Mouse (Mus musculus) hindbrain, embryonic 12.5 days (tissue): Measurements from ENCODE around the gene Ttll10. TPM values are rescaled to one million over a fixed set of nuclear protein-coding genes. Genes with fewer than 3 reads are reported as not detected.

ENCODE experiments used
- ATAC-seq: fragments of 200-750 bp; cut with Nextera tagmentation; 2 replicates; pipeline ENCODE4 v1.8.0; 2017; ENCODE audit warnings: moderate TSS enrichment; ENCODE audit not compliant: low FRiP score
- H3K27ac ChIP-seq: fragments of 300-500 bp; sonication (generic); 2 replicates; pipeline ENCODE4 v1.5.1; 2016; ENCODE audit warnings: mild to moderate bottlenecking
- H3K27me3 ChIP-seq: fragments of 300-500 bp; sonication (generic); 2 replicates; pipeline ENCODE4 v1.6.1; 2016; ENCODE audit warnings: mild to moderate bottlenecking
- H3K36me3 ChIP-seq: fragments of 300-500 bp; sonication (generic); 2 replicates; pipeline ENCODE4 v1.6.1; 2016; ENCODE audit warnings: mild to moderate bottlenecking
- H3K4me1 ChIP-seq: fragments of 300-500 bp; sonication (generic); 2 replicates; pipeline ENCODE4 v1.6.1; 2016
- H3K4me2 ChIP-seq: fragments of 300-500 bp; sonication (generic); replicated peaks from 2 replicates; pipeline ENCODE4 v1.6.1; 2016; ENCODE audit warnings: mild to moderate bottlenecking
- H3K4me3 ChIP-seq: fragments of 300-500 bp; sonication (generic); 2 replicates; pipeline ENCODE4 v1.5.1; 2016; ENCODE audit warnings: mild to moderate bottlenecking
- H3K9ac ChIP-seq: fragments of 300-500 bp; sonication (generic); 2 replicates; pipeline ENCODE4 v1.6.1; 2016; ENCODE audit warnings: mild to moderate bottlenecking, moderate library complexity
- H3K9me3 ChIP-seq: fragments of 300-500 bp; sonication (generic); replicated peaks from 2 replicates; pipeline ENCODE4 v1.6.1; 2016; ENCODE audit warnings: mild to moderate bottlenecking
- WGBS: fragments of 180-500 bp; shearing (Covaris S2); methylation state at CpG from one replicate; pipeline ENCODE4 v1.1.7; 2016; 5-methylcytosine and 5-hydroxymethylcytosine counted together
- polyA plus RNA-seq: library from polyadenylated mRNA; unstranded; fragments of >200 nt; fragmentation: Nextera tagmentation; extraction: Ambion mirVana; gene quantifications from 2 replicates; pipeline ENCODE4 v1.2.1, GENCODE M21; 2016

Gene Ttll10
- polyA plus RNA-seq, 1 experiment from 2014 or later, result 0.32 TPM

GRCm38 (mm10) chr4:156063861-156064509, 4.8 kb upstream of the Ttll10 start:
- Histone ChIP-seq H3K9ac (no peak overlapping the region), H3K4me1 (peaks cover 10% of the 10 kb centered on the region), H3K4me3 (no peak overlapping the region), H3K9me3 (no peaks in the 10 kb centered on the region), H3K27ac (peak overlapping the region; percentile 41; the same call in 1 of the 2 replicates), H3K36me3 (no peaks in the 10 kb centered on the region), H3K27me3 (no peaks in the 10 kb centered on the region; the same call in 1 of the 2 replicates), H3K4me2 (no peak overlapping the region)
- no peak for ATAC-seq
- 11% methylated on average over 4 of the region's 4 CpGs for WGBS

DNA sequence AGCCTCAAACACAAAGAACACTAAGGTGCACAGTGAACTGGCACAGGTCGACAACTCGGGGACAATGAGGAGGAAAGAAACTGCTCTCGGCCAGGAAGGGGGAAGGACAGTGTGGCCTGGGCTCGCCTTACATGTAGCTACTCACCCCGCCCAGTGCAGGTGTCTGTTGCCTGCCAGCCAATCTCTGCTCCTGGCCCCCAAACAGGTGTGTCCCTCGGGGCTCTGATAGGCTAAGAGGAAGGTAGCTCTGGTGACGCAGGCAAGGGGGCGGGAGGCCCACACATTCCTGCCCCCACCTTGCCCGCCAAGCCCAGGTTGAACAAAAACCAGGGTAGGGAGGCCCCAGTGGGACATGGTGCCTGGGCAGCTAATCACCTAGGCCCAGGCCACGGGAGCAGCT, 499 bp upstream of the Ttll10 start:
- H3K4me2 ChIP-seq, result no peak overlapping the region
- no peaks in the 10 kb centered on the region; the same call in 1 of the 2 replicates for H3K27me3 ChIP-seq
- H3K27ac ChIP-seq, result no peak overlapping the region
- H3K36me3 ChIP-seq, result no peaks in the 10 kb centered on the region
- no peak overlapping the region for H3K4me3 ChIP-seq
- WGBS, result 33% methylated on average over 10 of the region's 10 CpGs
- no peak overlapping the region for H3K9ac ChIP-seq
- H3K9me3 ChIP-seq, result no peaks in the 10 kb centered on the region
- ATAC-seq, result no peak; the same call in 1 of the 2 replicates
- peaks cover 10% of the 10 kb centered on the region for H3K4me1 ChIP-seq

DNA sequence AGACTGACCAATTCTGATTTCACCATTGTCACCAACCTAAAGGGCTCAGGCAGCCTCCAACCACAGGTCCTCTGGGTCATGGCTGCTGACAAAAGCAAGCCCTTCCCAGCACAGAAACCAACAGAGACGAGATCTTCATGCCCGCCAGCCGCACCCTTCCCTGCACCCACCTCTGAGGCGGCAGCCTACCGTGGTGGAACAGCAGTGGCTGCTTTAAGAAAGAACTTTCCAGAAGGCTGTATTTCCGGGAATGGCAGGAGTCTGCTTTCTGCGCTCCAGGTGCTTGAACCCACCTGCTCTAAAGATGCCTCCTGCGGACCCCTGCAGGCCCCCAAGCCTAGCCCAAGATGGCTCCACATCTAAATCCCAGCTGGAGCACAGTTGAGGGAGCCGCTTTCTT, 388 bp downstream of the Ttll10 start:
- Histone ChIP-seq H3K36me3 (no peaks in the 10 kb centered on the region), H3K4me2 (no peak overlapping the region), H3K27ac (no peak overlapping the region), H3K9ac (no peak overlapping the region), H3K4me1 (peaks cover 3% of the 10 kb centered on the region), H3K27me3 (no peaks in the 10 kb centered on the region; the same call in 1 of the 2 replicates), H3K9me3 (no peaks in the 10 kb centered on the region), H3K4me3 (no peak overlapping the region)
- 72% methylated on average over 9 of the region's 9 CpGs for WGBS
- ATAC-seq, result no peak

DNA sequence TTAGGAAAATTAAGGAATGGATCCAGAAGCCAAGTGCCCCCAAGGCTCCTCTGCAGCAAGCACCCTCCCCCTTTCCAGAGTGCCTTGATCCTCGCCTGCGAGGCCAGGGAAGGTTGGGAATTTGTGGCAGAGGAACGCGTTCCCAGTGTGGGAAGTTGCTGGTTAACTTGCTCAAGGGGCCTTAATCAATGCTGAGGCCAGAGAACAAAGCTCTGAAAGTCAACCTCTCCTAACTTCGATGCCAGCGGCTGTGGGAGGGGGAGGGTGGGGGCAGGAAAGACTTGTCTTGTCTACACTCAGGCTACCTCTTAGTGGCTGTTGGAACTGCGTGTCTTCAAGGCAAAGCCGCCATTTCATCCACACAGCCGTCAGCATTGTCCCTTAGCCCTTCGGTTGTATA, 1.5 kb downstream of the Ttll10 start:
- ATAC-seq, result no peak
- Histone ChIP-seq H3K4me3 (no peak overlapping the region), H3K27ac (no peak overlapping the region), H3K4me1 (no peaks in the 10 kb centered on the region), H3K36me3 (no peaks in the 10 kb centered on the region), H3K9me3 (no peaks in the 10 kb centered on the region), H3K4me2 (no peak overlapping the region), H3K27me3 (no peaks in the 10 kb centered on the region; the same call in 1 of the 2 replicates), H3K9ac (no peak overlapping the region)
- 64% methylated on average over 10 of the region's 10 CpGs for WGBS

- 83% methylated on average over 5 of the region's 5 CpGs for WGBS
- H3K9ac ChIP-seq, result no peak overlapping the region
- no peak overlapping the region for H3K27ac ChIP-seq
- no peak overlapping the region for H3K4me3 ChIP-seq
- H3K27me3 ChIP-seq, result no peaks in the 10 kb centered on the region; the same call in 1 of the 2 replicates
- H3K4me1 ChIP-seq, result no peaks in the 10 kb centered on the region
- H3K4me2 ChIP-seq, result no peak overlapping the region
- H3K9me3 ChIP-seq, result no peaks in the 10 kb centered on the region
- ATAC-seq, result no peak
- no peaks in the 10 kb centered on the region for H3K36me3 ChIP-seq
Measured at GRCm38 (mm10) chr4:156055173-156055572, 4.0 kb downstream of the Ttll10 start.

DNA sequence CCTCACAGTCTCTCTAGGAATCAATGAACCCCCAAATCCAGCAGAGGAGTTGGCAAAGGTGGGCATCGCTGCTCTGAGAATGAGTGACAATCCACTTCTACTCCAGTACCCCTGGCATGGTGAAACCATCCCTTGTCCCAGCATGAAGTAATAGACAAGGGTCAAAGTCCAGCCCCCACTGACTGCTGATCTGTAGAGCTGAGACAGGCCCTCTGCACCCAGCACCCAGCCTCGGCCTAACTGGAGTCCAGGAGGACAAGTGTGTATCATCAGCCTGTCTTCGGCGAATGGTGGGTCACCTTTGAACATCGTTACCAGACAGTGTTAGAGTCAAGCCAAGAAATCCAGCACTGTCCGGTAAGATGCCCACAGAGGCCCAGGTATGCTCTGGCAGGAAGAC, 4.6 kb downstream of the Ttll10 start:
- Histone ChIP-seq H3K9me3 (no peaks in the 10 kb centered on the region), H3K4me3 (no peak overlapping the region), H3K27me3 (no peaks in the 10 kb centered on the region; the same call in 1 of the 2 replicates), H3K4me1 (no peaks in the 10 kb centered on the region), H3K27ac (no peak overlapping the region), H3K9ac (no peak overlapping the region), H3K36me3 (no peaks in the 10 kb centered on the region), H3K4me2 (no peak overlapping the region)
- 95% methylated on average over 6 of the region's 6 CpGs for WGBS
- no peak for ATAC-seq

DNA sequence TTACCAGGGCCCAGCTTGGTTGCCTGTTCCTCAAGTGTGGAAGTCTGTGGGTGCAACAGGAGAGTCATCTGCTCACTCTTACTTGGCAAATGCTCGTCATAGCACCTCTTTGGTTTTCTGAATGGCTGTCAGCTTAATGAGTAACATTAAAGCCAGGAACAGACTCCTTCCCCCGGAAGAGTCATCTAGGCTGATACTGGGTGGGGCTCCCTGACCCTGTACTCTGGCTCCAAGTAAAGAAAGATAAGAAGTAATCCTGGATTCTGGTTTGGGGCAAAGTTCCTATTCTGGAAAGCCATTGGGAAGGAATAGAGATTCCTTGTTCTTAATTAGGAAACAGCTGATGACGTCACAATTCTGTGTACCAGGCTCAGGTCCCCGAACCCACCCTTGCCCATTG, 5.1 kb downstream of the Ttll10 start:
- no peak for ATAC-seq
- WGBS, result 94% methylated on average over 4 of the region's 4 CpGs
- no peak overlapping the region for H3K9ac ChIP-seq
- no peaks in the 10 kb centered on the region for H3K9me3 ChIP-seq
- no peaks in the 10 kb centered on the region for H3K4me1 ChIP-seq
- H3K27ac ChIP-seq, result no peak overlapping the region
- H3K4me3 ChIP-seq, result no peak overlapping the region
- no peaks in the 10 kb centered on the region for H3K27me3 ChIP-seq
- H3K4me2 ChIP-seq, result no peak overlapping the region
- H3K36me3 ChIP-seq, result no peaks in the 10 kb centered on the region

DNA sequence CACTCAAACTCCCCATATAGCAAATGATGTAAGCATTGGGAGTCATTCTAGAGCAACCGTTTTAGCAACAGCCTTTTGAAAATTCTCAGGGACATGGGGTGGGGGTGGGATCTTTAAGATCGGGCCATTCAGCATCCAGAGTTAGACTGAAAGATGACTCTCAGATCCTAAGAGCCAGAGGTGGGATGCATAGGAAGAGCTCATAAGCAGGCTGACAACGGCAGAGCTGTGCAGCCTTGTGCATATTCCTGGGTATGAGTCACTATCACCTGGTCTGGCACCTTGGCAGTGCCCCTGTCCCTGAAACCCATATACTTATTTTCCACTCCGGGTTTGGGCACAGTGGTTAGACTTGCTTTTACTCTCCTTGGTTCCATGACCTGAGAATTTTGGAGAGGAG, 6.1 kb downstream of the Ttll10 start:
- H3K4me1 ChIP-seq, result no peaks in the 10 kb centered on the region
- H3K36me3 ChIP-seq, result no peaks in the 10 kb centered on the region
- H3K27ac ChIP-seq, result no peak overlapping the region
- 85% methylated on average over 4 of the region's 4 CpGs for WGBS
- H3K27me3 ChIP-seq, result no peaks in the 10 kb centered on the region
- no peak overlapping the region for H3K4me3 ChIP-seq
- no peak for ATAC-seq
- no peak overlapping the region for H3K4me2 ChIP-seq
- H3K9me3 ChIP-seq, result no peaks in the 10 kb centered on the region
- no peak overlapping the region for H3K9ac ChIP-seq

- no peak overlapping the region for H3K27ac ChIP-seq
- no peak for ATAC-seq
- H3K9me3 ChIP-seq, result no peaks in the 10 kb centered on the region
- H3K27me3 ChIP-seq, result no peaks in the 10 kb centered on the region
- H3K36me3 ChIP-seq, result no peaks in the 10 kb centered on the region
- 71% methylated on average over 6 of the region's 6 CpGs for WGBS
- no peak overlapping the region for H3K4me2 ChIP-seq
- no peak overlapping the region for H3K9ac ChIP-seq
- no peak overlapping the region for H3K4me3 ChIP-seq
- H3K4me1 ChIP-seq, result no peaks in the 10 kb centered on the region
Measured at GRCm38 (mm10) chr4:156050391-156050980, 8.7 kb downstream of the Ttll10 start.

- no peak overlapping the region for H3K4me2 ChIP-seq
- H3K4me1 ChIP-seq, result no peaks in the 10 kb centered on the region
- H3K27ac ChIP-seq, result no peak overlapping the region
- H3K4me3 ChIP-seq, result no peak overlapping the region
- H3K9ac ChIP-seq, result no peak overlapping the region
- no peaks in the 10 kb centered on the region for H3K27me3 ChIP-seq
- H3K9me3 ChIP-seq, result no peaks in the 10 kb centered on the region
- H3K36me3 ChIP-seq, result no peaks in the 10 kb centered on the region
- ATAC-seq, result no peak
- WGBS, result 83% methylated on average over 3 of the region's 3 CpGs
Measured at GRCm38 (mm10) chr4:156049779-156050178, 9.4 kb downstream of the Ttll10 start.

DNA sequence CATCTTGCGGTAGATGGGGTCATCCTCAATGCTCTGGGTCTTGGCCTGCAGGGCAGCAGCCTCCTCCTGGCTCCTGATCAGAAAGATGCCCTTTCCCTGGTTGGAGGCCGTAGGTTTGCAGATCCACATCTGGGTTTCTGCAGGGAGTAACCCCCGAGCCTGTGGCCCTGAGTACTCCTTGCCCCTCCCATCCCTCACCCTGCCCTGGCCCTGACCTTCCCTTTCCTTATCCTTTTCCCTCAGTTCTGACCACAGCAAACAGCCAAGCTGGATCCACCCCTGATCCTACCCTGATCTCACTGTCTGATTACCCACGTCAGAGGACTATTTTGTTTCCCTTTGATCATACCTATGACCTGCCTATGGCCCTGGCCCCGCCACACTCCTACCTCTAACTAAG, 14.5 kb downstream of the Ttll10 start:
- H3K4me2 ChIP-seq, result no peak overlapping the region
- H3K27me3 ChIP-seq, result no peaks in the 10 kb centered on the region
- no peaks in the 10 kb centered on the region for H3K4me1 ChIP-seq
- H3K4me3 ChIP-seq, result no peak overlapping the region
- no peak overlapping the region for H3K27ac ChIP-seq
- H3K9me3 ChIP-seq, result no peaks in the 10 kb centered on the region
- no peaks in the 10 kb centered on the region for H3K36me3 ChIP-seq
- no peak overlapping the region for H3K9ac ChIP-seq
- WGBS, result 77% methylated on average over 5 of the region's 5 CpGs
- no peak for ATAC-seq

GRCm38 (mm10) chr4:156034901-156035300, 24.3 kb downstream of the Ttll10 start:
- no peak for ATAC-seq
- Histone ChIP-seq H3K4me3 (peak overlapping the region; percentile 23), H3K27me3 (peaks cover 28% of the 10 kb centered on the region), H3K4me1 (peaks cover 30% of the 10 kb centered on the region), H3K4me2 (peak overlapping the region; percentile 48), H3K27ac (no peak overlapping the region), H3K36me3 (no peaks in the 10 kb centered on the region), H3K9me3 (no peaks in the 10 kb centered on the region), H3K9ac (peak overlapping the region; percentile 49)
- WGBS, result 6% methylated on average over 25 of the region's 25 CpGs

DNA sequence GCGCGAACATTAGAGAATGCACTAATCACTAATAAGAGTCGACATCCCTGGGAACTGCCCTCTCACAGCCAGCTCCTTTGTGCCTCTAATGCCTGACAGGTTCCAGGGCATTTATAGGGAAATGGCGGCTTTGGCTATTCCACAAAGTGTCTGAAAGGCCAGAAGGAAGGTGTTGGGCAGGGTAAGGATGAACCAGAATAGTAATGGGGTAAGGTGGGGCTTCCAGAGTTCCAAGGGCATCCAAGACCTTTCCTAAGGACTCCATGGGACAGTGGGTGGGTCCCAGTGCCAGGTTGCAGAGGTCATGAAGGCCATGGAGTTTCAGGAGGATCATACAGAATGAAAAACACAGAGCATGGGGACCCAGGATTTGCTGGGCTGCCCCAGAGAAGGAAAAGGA, 24.9 kb downstream of the Ttll10 start:
- Histone ChIP-seq H3K4me2 (no peak overlapping the region), H3K9me3 (no peaks in the 10 kb centered on the region), H3K9ac (peak overlapping the region; percentile 49; the same call in 1 of the 2 replicates), H3K27ac (no peak overlapping the region), H3K27me3 (peaks cover 28% of the 10 kb centered on the region), H3K4me1 (peaks cover 30% of the 10 kb centered on the region), H3K4me3 (peak overlapping the region; percentile 23; the same call in 1 of the 2 replicates), H3K36me3 (peaks cover 3% of the 10 kb centered on the region; the same call in 1 of the 2 replicates)
- WGBS, result 52% methylated on average over 4 of the region's 4 CpGs
- no peak for ATAC-seq
